Mouse (Mus musculus) megakaryocyte, embryonic 14.5 days (primary cell): Measurements from ENCODE around the gene Igf1r. TPM values are rescaled to one million over a fixed set of nuclear protein-coding genes. Genes with fewer than 3 reads are reported as not detected.

Experiments
- H3K27me3 ChIP-seq: replicated peaks from 2 replicates; pipeline ENCODE3; 2012; ENCODE audit warnings: inconsistent platforms
- H3K36me3 ChIP-seq: replicated peaks from 2 replicates; pipeline ENCODE3; 2012; ENCODE audit warnings: low read length, inconsistent platforms, mixed read lengths
- H3K4me1 ChIP-seq: 2 replicates; pipeline ENCODE4 v1.6.1; 2012; ENCODE audit warnings: inconsistent platforms
- H3K4me3 ChIP-seq: replicated peaks from 2 replicates; pipeline ENCODE3; 2012; ENCODE audit warnings: moderate library complexity, mild to moderate bottlenecking, inconsistent platforms
- H3K9me3 ChIP-seq: 2 replicates; pipeline ENCODE4 v1.6.1; 2012; ENCODE audit warnings: inconsistent platforms
- FLI1 ChIP-seq: IDR thresholded peaks from 2 replicates; pipeline ENCODE4 v1.6.1; 2012; ENCODE audit warnings: low read length, inconsistent platforms, mixed read lengths
- GATA1 ChIP-seq: IDR thresholded peaks from 3 replicates; pipeline ENCODE4 v1.6.1; 2012; ENCODE audit warnings: mixed read lengths, low read length, inconsistent platforms, borderline replicate concordance
- polyA plus RNA-seq: library from polyadenylated mRNA; stranded (reverse); fragments of >175 nt; gene quantifications from 2 replicates; pipeline ENCODE4 v1.2.3, GENCODE M21; 2012; ENCODE audit warnings: low replicate concordance; ENCODE audit not compliant: insufficient read depth

Gene Igf1r
- polyA plus RNA-seq, 1 experiment: 8.7 TPM

GRCm38 (mm10) chr7:68070626-68071025 is 118.0 kb downstream of the Igf1r start:
- H3K9me3 ChIP-seq: no peaks in the 10 kb centered on the region
- no peaks in the 10 kb centered on the region for H3K27me3 ChIP-seq
- peaks cover 70% of the 10 kb centered on the region for H3K4me1 ChIP-seq
- peaks cover 10% of the 10 kb centered on the region for H3K36me3 ChIP-seq
- no peak for TF ChIP-seq GATA1
- TF ChIP-seq FLI1: no peak
- peak overlapping the region; percentile 81 for H3K4me3 ChIP-seq

DNA sequence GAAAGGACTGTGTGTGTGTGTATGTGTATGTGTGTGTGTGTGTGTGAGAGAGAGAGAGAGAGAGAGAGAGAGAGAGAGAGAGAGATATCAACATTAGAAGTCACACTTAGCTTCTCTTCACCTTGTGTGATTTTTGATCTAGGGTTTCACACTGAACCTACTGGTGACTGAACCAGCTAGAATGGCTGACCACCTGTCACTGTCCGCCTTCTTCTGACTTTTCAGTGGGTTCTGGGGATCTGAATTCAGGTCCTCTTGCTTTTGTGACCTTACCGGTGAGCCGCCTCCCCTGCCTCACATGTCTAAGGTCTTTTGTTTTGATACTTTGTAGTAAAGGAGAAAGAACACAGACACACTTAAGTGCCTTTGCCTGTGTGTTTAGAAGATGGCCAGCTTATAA is 118.4 kb downstream of the Igf1r start:
- Histone ChIP-seq H3K36me3 (peaks cover 13% of the 10 kb centered on the region), H3K4me3 (no peak overlapping the region), H3K27me3 (no peaks in the 10 kb centered on the region), H3K9me3 (no peaks in the 10 kb centered on the region), H3K4me1 (peaks cover 70% of the 10 kb centered on the region)
- no peak for TF ChIP-seq GATA1
- TF ChIP-seq FLI1: no peak

GRCm38 (mm10) chr7:68071749-68072148 is 119.1 kb downstream of the Igf1r start:
- Histone ChIP-seq H3K36me3 (peaks cover 16% of the 10 kb centered on the region), H3K4me1 (peaks cover 65% of the 10 kb centered on the region), H3K27me3 (no peaks in the 10 kb centered on the region), H3K9me3 (no peaks in the 10 kb centered on the region), H3K4me3 (no peak overlapping the region)
- TF ChIP-seq GATA1: no peak
- no peak for TF ChIP-seq FLI1

GRCm38 (mm10) chr7:68072524-68073459 is 120.2 kb downstream of the Igf1r start:
- H3K27me3 ChIP-seq: no peaks in the 10 kb centered on the region
- H3K36me3 ChIP-seq: peaks cover 13% of the 10 kb centered on the region
- H3K4me3 ChIP-seq: no peak overlapping the region
- H3K4me1 ChIP-seq: peaks cover 59% of the 10 kb centered on the region
- H3K9me3 ChIP-seq: no peaks in the 10 kb centered on the region
- TF ChIP-seq GATA1 (no peak), FLI1 (no peak)

GRCm38 (mm10) chr7:68073460-68073806 is 120.8 kb downstream of the Igf1r start:
- H3K27me3 ChIP-seq: no peaks in the 10 kb centered on the region
- no peak for TF ChIP-seq FLI1
- no peak for TF ChIP-seq GATA1
- H3K4me3 ChIP-seq: no peak overlapping the region
- no peaks in the 10 kb centered on the region for H3K9me3 ChIP-seq
- H3K4me1 ChIP-seq: peaks cover 54% of the 10 kb centered on the region
- H3K36me3 ChIP-seq: peaks cover 8% of the 10 kb centered on the region

- TF ChIP-seq GATA1 (no peak), FLI1 (no peak)
- Histone ChIP-seq H3K27me3 (no peaks in the 10 kb centered on the region), H3K9me3 (no peaks in the 10 kb centered on the region), H3K4me1 (peaks cover 50% of the 10 kb centered on the region), H3K4me3 (no peak overlapping the region), H3K36me3 (peaks cover 16% of the 10 kb centered on the region)
These were observed 122.1 kb downstream of the Igf1r start for GRCm38 (mm10) chr7:68074748-68075147.

GRCm38 (mm10) chr7:68075401-68075800 is 122.8 kb downstream of the Igf1r start:
- H3K9me3 ChIP-seq: no peaks in the 10 kb centered on the region
- H3K4me3 ChIP-seq: peak overlapping the region; percentile 14
- H3K36me3 ChIP-seq: peaks cover 21% of the 10 kb centered on the region
- TF ChIP-seq GATA1 (no peak), FLI1 (no peak)
- H3K4me1 ChIP-seq: peaks cover 46% of the 10 kb centered on the region
- H3K27me3 ChIP-seq: no peaks in the 10 kb centered on the region

GRCm38 (mm10) chr7:68080122-68080845 is 127.7 kb downstream of the Igf1r start:
- H3K4me3 ChIP-seq: no peak overlapping the region
- H3K9me3 ChIP-seq: no peaks in the 10 kb centered on the region
- H3K4me1 ChIP-seq: peaks cover 61% of the 10 kb centered on the region
- peaks cover 25% of the 10 kb centered on the region for H3K36me3 ChIP-seq
- no peaks in the 10 kb centered on the region for H3K27me3 ChIP-seq
- TF ChIP-seq FLI1: no peak
- TF ChIP-seq GATA1: no peak

- TF ChIP-seq FLI1: no peak
- no peak for TF ChIP-seq GATA1
- Histone ChIP-seq H3K36me3 (peaks cover 24% of the 10 kb centered on the region), H3K9me3 (no peaks in the 10 kb centered on the region), H3K4me3 (peak overlapping the region; percentile 84), H3K4me1 (peaks cover 87% of the 10 kb centered on the region), H3K27me3 (no peaks in the 10 kb centered on the region)
These were observed 132.7 kb downstream of the Igf1r start for GRCm38 (mm10) chr7:68085338-68085737.

DNA sequence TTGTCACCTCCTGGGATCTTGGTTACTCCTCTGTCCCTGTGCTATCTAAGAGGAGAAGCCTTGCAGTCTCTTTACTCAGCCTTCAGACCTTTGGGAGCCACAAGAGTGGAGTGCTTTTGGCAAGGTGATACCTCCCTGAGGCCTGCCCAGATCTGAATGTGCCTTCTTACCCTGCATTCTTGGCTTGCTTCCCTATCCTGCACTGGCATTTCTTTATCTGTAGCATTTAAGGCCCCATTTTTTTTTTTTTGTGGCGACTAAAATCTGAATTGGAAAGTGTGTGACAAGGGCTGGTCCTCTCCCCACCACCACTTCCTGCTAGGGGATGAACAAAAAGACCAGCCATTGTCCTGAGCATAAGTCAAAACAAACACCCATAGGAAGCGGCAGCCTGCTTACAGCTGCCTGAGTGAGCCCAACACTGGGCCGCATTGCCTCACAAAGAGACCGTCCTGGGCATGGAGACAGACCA is 133.3 kb downstream of the Igf1r start:
- Histone ChIP-seq H3K4me1 (peaks cover 84% of the 10 kb centered on the region), H3K27me3 (no peaks in the 10 kb centered on the region), H3K36me3 (peaks cover 27% of the 10 kb centered on the region), H3K9me3 (no peaks in the 10 kb centered on the region), H3K4me3 (peak overlapping the region; percentile 68)
- TF ChIP-seq FLI1 (no peak), GATA1 (no peak)
